Mouse (Mus musculus): ENCODE data around the gene Eif4e.

Eif4e gene

DNA sequence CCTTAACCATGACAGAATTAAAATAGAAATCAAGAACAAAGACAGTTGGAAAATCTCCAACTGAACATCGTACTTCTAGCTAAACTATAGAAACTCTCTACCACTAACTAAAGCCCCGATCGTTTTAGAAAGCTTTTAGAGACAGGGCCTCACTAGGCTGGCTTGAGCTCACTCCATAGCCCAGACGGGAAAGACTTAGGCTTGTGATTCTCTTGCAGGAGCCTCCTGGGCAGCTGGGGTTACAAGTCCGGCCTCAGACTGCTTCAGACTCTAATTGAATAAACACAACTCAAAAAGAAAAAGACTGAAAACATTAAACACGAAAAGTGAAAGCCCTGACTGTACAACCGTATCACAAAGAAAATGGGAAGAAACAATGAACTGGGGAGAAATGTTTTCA lies 60.2 kb downstream of the Eif4e start:
- no peak for DNase-seq (ENCODE audit: low read depth, low spot score)

DNA sequence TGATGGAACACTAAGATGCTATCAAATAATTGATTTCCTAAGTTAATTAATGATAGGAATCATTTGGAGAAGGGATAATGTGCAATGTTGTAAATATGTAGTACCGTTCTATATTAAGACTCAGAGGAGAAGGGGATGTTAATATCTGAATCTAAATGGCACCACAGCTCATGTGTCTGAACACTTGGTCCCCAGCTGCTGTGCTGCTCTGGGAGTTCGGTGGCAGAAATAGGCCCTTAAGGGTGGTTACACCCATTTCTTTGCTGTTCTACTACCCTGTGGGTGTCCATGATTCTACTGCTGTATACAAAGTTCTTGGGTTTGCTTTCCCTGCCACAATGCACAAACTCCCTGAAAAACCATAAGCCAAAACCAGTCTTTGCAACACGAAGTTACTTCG lies 61.2 kb downstream of the Eif4e start:
- DNase-seq (ENCODE audit: low read depth, low spot score), result no peak

DNA sequence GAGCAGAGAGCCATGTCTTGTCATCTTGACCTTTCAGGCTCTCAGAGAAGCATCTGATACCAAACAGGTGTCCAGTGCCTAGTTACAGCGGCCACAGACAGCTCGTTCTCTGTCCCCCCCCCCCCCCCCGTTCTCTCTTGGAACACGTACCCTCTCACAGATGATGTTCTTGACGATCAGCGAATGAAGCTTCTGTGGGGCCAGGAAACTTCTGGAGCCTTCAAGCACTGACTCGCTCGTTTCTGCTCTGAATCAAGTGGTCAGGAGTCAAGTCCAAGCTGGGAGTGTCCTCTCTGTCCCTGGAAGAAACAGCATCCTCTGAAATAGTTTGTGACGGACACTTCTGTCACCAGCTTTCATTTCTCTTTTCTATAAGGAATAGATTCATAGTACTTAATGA lies 62.0 kb downstream of the Eif4e start:
- DNase-seq (ENCODE audit: low read depth, low spot score), result no peak

DNA sequence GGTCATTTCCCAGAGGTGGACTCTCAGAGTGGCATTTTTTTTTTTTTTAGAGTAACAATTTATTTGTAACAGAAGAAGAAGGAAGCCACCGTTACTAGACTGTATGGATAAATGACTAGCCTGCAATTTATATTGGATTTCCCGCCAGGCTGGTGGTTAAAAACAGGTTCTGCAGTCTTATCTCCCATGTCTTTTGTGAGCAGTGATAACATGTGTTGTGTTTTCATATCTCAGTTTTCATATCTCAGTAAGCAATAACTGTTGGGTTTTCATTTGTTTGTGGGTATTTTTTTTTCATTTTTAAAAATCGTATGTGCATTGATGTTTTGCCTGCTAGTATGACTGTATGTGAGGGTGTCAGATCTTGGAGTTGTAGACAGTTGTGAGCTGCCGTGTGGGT lies 65.0 kb downstream of the Eif4e start:
- no peak for DNase-seq (ENCODE audit: low read depth, low spot score)

DNA sequence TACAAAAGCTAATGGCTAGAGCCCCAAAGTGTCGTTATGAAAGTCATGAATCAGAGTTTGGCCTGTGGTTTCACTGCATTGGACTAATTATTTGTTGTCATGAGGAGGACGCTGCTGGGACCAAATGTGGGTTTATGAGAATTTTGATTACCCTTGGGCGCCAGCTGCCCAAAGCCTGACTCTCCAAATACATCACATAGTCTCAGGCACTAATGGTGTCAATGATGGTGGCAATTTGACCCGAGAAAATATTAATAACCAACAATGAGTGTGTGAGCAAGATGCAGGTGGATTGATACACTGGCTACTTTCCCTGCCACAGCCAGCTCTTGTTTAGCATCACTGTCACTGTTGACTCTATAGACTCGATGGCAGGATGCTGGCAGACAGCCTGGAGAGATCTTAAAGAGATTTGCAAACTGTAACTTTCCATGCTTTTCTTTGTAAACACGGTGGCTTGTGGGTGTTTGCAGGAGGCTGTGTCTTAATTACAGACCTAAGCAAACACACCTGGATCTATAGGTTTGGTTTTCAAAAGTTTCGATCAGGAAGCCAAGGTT lies 65.9 kb downstream of the Eif4e start:
- DNase-seq (ENCODE audit: low read depth, low spot score), result no peak

DNA sequence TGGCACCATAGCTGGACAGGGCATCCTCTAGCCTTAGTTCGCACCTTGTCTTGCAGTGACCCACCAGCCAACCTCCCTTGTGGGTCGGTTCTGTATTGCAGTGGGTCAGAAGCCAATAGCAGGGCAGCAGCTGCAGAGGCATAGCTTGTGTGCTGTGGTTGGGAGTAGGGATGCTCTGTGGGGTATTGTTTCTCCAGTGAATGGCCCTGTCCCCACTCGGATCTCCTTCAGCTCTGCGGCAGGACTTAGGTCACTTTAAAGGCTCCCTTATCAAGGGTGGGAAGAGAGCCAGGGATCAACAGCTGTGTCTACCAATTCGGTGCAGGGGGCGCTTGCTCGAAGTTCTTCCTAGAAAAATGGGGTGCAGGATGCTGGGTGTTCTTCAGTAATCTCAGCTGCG lies 67.2 kb downstream of the Eif4e start:
- no peak for DNase-seq (ENCODE audit: low read depth, low spot score)

DNA sequence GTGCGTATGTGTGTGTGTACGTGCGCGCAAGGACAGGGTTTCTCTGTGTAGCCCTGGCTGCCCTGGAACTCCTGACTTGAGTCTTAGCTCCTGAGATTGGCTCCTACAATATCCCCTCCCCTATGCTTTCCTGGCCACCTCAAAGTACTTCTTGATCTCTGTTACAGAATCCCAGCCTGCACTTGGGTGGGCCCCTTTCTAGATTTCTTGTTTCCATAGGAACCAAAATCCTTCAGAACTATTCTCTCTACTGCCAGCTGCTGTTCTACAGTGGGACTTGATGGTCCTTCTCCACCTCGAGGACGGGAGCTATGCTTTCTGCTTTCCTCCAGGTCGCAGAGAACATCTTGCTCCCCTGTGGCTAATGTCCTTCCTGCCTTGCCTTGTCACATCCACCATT lies 67.9 kb downstream of the Eif4e start:
- DNase-seq (ENCODE audit: low read depth, low spot score), result no peak

DNA sequence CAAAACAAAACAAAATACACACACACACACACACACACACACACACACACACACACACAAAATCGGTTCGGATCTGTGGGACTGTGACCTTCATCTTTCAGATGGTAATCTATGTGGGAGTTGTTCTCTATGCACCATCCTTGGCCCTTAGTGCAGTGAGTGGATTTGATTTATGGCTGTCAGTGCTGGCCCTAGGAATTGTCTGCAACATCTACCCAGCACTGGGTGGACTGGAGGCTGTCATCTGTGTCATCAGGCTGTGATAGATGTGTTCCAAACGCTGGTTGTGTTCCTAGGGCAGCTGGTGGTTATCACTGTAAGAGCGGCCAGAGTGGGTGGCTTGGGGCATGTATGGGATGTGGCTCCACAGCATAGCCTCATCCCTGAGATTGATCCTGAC lies 75.1 kb downstream of the Eif4e start:
- DNase-seq (ENCODE audit: low read depth, low spot score), result no peak

DNA sequence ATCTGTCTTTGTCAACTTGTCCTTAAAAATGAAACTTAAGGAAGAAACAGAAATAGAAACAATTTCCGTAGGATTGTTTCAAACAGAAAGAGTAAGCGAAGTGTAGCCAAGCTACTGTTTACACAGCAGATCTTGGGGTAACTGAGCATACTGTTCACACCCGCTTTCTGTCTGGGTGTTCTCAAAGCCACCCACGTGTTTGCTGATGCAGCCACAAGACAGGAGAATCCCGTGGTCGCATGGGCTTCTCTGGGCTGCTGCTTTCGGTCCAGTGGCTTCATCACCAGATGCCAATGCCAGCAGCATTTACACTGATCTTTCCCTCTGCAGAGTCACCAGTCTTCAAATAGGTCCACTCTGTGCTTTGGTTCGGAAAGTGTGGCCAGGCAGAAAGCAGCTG lies 79.2 kb downstream of the Eif4e start:
- DNase-seq (ENCODE audit: low read depth, low spot score), result no peak

DNA sequence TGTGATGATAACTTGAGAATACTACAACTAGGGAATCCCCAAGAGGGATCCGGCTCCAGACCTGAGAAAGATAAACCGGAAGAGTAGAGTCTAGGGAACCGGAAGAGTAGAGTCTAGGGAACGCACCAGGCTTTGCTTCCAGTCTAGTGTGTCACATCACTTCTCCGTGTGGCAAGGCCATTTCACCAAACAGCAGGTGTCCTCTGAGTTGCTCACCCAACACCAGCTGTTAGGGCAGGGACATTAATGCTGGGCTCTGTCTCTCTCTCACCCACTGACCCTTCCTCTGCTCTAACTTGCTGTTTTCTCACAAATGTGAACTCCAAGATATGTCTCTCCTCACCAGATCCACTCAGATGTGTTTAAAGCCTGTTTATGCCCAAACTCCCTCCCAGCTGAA lies 82.7 kb downstream of the Eif4e start:
- no peak for DNase-seq (ENCODE audit: low read depth, low spot score)
